In genomic region chr12:16051439-16051838, GRCm38 (mm10) we compare ENCODE assay signal across 30 mouse cellular contexts.
"Had no signal": no experiment of that assay in that cellular context is flagged by ENCODE, and none has a peak within 500 bp of the region (broad histone marks: within the 10 kb centered on the region; RNA-seq: fewer than 3 reads in every experiment).

No protein-coding gene starts in this region.

- H3K4me3 ChIP-seq: heart, embryonic 10.5 days; heart, embryonic 12.5 days; heart, embryonic 13.5 days; heart, embryonic 15.5 days; hindbrain, embryonic 10.5 days; hindbrain, embryonic 12.5 days; hindbrain, embryonic 13.5 days; hindbrain, embryonic 15.5 days; intestine, embryonic 15.5 days; kidney, embryonic 15.5 days; layer of hippocampus, adult 2 months had no signal

- DNase-seq: heart, postnatal 10 days; heart, postnatal 14 days; heart, postnatal 36 days; heart, postnatal 4 days; kidney, adult 11 months; kidney, adult 18-20 months; kidney, adult 2 months; kidney, adult 8-10 months; kidney, adult 9 months; kidney, postnatal 10 days; kidney, postnatal 14 days; kidney, postnatal 25 days; kidney, postnatal 36 days; kidney, postnatal 4 days; layer of hippocampus, adult 9-11 months; layer of hippocampus, postnatal 36 days had no signal

- H3K27ac ChIP-seq: heart, embryonic 10.5 days; heart, embryonic 13.5 days; heart, embryonic 15.5 days; hindbrain, embryonic 10.5 days; hindbrain, embryonic 12.5 days; hindbrain, embryonic 13.5 days; hindbrain, embryonic 14.5 days; hindbrain, embryonic 15.5 days; hindbrain, postnatal 0 days; intestine, embryonic 15.5 days; kidney, embryonic 15.5 days; kidney, postnatal 0 days; layer of hippocampus, adult 2 months had no signal

- H3K36me3 ChIP-seq: heart, embryonic 10.5 days; heart, embryonic 12.5 days; heart, embryonic 13.5 days; heart, embryonic 15.5 days; hindbrain, embryonic 10.5 days; hindbrain, embryonic 12.5 days; hindbrain, embryonic 13.5 days; hindbrain, embryonic 15.5 days; intestine, embryonic 15.5 days; kidney, embryonic 15.5 days had no signal

- H3K4me1 ChIP-seq: heart, embryonic 15.5 days; hindbrain, embryonic 10.5 days; hindbrain, embryonic 12.5 days; hindbrain, embryonic 13.5 days; hindbrain, embryonic 15.5 days; intestine, embryonic 15.5 days; kidney, embryonic 15.5 days had no signal

- H3K27me3 ChIP-seq: heart, embryonic 12.5 days; heart, embryonic 13.5 days; heart, embryonic 15.5 days; hindbrain, embryonic 12.5 days; hindbrain, embryonic 13.5 days; hindbrain, embryonic 15.5 days; intestine, embryonic 15.5 days; kidney, embryonic 15.5 days had no signal

- H3K9ac ChIP-seq: heart, embryonic 12.5 days; heart, embryonic 13.5 days; heart, embryonic 15.5 days; hindbrain, embryonic 12.5 days; hindbrain, embryonic 13.5 days; hindbrain, embryonic 14.5 days; hindbrain, embryonic 15.5 days; intestine, embryonic 15.5 days; kidney, embryonic 15.5 days had no signal

- H3K9me3 ChIP-seq: heart, embryonic 10.5 days; heart, embryonic 12.5 days; heart, embryonic 13.5 days; heart, embryonic 15.5 days; hindbrain, embryonic 10.5 days; hindbrain, embryonic 12.5 days; hindbrain, embryonic 13.5 days; hindbrain, embryonic 15.5 days; intestine, embryonic 15.5 days; kidney, embryonic 15.5 days had no signal
